Mouse (Mus musculus): Measurements from ENCODE around the gene Ubp1. TPM values are rescaled to one million over a fixed set of nuclear protein-coding genes. Genes with fewer than 3 reads are reported as not detected.
A peak's percentile ranks its signal among the peaks of the same experiment; 100 is the strongest.

Ubp1 gene
- total RNA-seq, 1 experiment from 2014 or later: 166 TPM

- ATAC-seq (ENCODE audit: extremely low read depth, insufficient number of reproducible peaks, low FRiP score, poor library complexity, severe bottlenecking): no peak
Observed at GRCm38 (mm10) chr9:113998311-113998710, 67.6 kb downstream of the Ubp1 start.

GRCm38 (mm10) chr9:114006801-114007200, 76.1 kb downstream of the Ubp1 start:
- no peak for ATAC-seq (ENCODE audit: extremely low read depth, insufficient number of reproducible peaks, low FRiP score, poor library complexity, severe bottlenecking)

GRCm38 (mm10) chr9:114007850-114008350, 77.2 kb downstream of the Ubp1 start:
- no peak for ATAC-seq (ENCODE audit: extremely low read depth, insufficient number of reproducible peaks, low FRiP score, poor library complexity, severe bottlenecking)

GRCm38 (mm10) chr9:114009526-114009925, 78.8 kb downstream of the Ubp1 start:
- ATAC-seq (ENCODE audit: extremely low read depth, insufficient number of reproducible peaks, low FRiP score, poor library complexity, severe bottlenecking): no peak

GRCm38 (mm10) chr9:114011203-114011602, 80.5 kb downstream of the Ubp1 start:
- no peak for ATAC-seq (ENCODE audit: extremely low read depth, insufficient number of reproducible peaks, low FRiP score, poor library complexity, severe bottlenecking)

- no peak for ATAC-seq (ENCODE audit: extremely low read depth, insufficient number of reproducible peaks, low FRiP score, poor library complexity, severe bottlenecking)
Observed at GRCm38 (mm10) chr9:114014034-114014433, 83.3 kb downstream of the Ubp1 start.

GRCm38 (mm10) chr9:114015724-114016123, 85.0 kb downstream of the Ubp1 start:
- ATAC-seq (ENCODE audit: extremely low read depth, insufficient number of reproducible peaks, low FRiP score, poor library complexity, severe bottlenecking): no peak

- ATAC-seq (ENCODE audit: extremely low read depth, insufficient number of reproducible peaks, low FRiP score, poor library complexity, severe bottlenecking): no peak
Observed at GRCm38 (mm10) chr9:114016402-114016801, 85.7 kb downstream of the Ubp1 start.

GRCm38 (mm10) chr9:114019012-114019762, 88.5 kb downstream of the Ubp1 start:
- no peak for ATAC-seq (ENCODE audit: extremely low read depth, insufficient number of reproducible peaks, low FRiP score, poor library complexity, severe bottlenecking)

GRCm38 (mm10) chr9:114022141-114022540, 91.4 kb downstream of the Ubp1 start:
- no peak for ATAC-seq (ENCODE audit: extremely low read depth, insufficient number of reproducible peaks, low FRiP score, poor library complexity, severe bottlenecking)

- no peak for ATAC-seq (ENCODE audit: extremely low read depth, insufficient number of reproducible peaks, low FRiP score, poor library complexity, severe bottlenecking)
Observed at GRCm38 (mm10) chr9:114025182-114025581, 94.4 kb downstream of the Ubp1 start.

GRCm38 (mm10) chr9:114025846-114026245, 95.1 kb downstream of the Ubp1 start:
- ATAC-seq (ENCODE audit: extremely low read depth, insufficient number of reproducible peaks, low FRiP score, poor library complexity, severe bottlenecking): no peak

GRCm38 (mm10) chr9:114026261-114026934, 95.7 kb downstream of the Ubp1 start:
- ATAC-seq (ENCODE audit: extremely low read depth, insufficient number of reproducible peaks, low FRiP score, poor library complexity, severe bottlenecking): 0 out of 2 replicates have a peak, but pooled peaks have one; percentile 19

Other genes with a start within 250 kb of the Ubp1 start
- 114 and 122 TPM in 2 replicates for gene Pdcd6ip, start 222.7 kb upstream of the Ubp1 start, total RNA-seq (2017)
- gene Clasp2, start 189.5 kb upstream of the Ubp1 start, total RNA-seq (2017): 30.8 and 32.5 TPM in 2 replicates
- 1.2 TPM in 2 replicates for gene Fbxl2, start 115.3 kb downstream of the Ubp1 start, total RNA-seq (2017)
- 0.12 TPM in 1 of 2 replicates, not detected in the other for gene Susd5, start 126.2 kb downstream of the Ubp1 start, total RNA-seq (2017)